Mouse (Mus musculus) kidney, postnatal 4 days (tissue): ENCODE measurements around the gene Ahsa1.
"Not testable (repeated sequence)": the region's sequence is repeated elsewhere in the genome, so short reads cannot be mapped to it uniquely, and the experiment has no call there.

Experiments
- DNase-seq, 2 experiments: peaks; one replicate each; pipeline ENCODE4 v3.0.0; 2021; ENCODE audit warnings: mixed read lengths in 2 of 2

The Ahsa1 gene

DNA sequence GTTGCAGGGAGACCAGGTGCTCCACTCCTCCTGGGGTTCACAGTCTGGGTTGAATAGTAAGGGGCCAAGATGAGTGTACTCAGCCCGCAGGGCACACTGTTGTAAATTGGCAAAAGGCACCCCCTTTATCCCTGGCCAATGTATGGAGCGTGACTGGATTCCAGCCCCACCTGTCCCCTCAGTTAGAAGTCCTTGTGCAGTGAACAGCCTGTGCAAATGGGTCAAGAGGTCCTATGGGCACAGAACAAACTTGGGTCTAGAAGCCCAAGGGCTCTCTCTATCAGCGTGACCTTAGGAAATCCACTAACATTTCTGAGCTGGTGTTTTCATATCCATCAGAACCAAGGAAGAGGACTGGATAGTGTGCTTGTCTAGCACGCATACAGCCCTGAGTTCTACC lies 16.5 kb downstream of the Ahsa1 start:
- DNase-seq: no peak

- DNase-seq: no peak
Observed at GRCm38 (mm10) chr12:87283706-87284105, 17.4 kb downstream of the Ahsa1 start.

- no peak for DNase-seq
Observed at GRCm38 (mm10) chr12:87284268-87284667, 18.0 kb downstream of the Ahsa1 start.

DNA sequence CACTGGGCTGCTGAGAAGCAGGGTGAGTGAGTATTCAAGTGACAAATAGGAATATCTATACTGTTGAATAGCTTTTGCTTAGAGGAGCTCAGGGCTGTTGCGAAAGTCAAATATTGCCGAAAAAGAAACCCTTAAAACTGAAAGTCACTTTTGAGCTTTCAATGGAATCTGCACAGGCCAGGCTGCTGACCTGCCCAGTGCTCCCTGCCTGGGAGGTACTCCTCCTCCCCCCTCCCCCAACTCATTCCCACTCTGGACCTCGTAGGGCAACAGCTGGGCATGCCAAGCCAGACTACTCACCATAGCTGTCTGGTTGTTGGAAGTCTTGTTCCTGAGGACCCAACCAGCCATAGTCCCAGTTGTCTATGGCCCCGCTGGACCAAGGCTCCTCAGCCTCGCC lies 18.4 kb downstream of the Ahsa1 start:
- no peak for DNase-seq

DNA sequence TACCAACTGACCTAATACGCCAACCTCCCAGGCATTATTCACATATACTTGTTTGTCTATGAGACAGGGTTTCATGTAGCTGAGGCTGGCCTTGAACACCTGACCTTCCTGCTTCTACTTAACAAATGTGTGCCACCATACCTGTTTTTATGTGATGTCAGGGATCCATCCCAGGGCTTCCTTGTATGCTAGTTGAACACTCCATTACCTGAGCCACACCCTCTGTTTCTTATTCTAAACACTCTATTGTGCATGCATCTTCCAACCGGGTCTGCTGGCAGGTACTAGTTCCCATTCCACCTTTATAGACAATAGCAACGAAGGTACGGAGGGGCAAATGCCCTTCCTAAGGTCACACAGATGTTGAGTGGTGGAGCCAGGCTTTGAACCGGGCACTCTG lies 22.8 kb downstream of the Ahsa1 start:
- no peak for DNase-seq

DNA sequence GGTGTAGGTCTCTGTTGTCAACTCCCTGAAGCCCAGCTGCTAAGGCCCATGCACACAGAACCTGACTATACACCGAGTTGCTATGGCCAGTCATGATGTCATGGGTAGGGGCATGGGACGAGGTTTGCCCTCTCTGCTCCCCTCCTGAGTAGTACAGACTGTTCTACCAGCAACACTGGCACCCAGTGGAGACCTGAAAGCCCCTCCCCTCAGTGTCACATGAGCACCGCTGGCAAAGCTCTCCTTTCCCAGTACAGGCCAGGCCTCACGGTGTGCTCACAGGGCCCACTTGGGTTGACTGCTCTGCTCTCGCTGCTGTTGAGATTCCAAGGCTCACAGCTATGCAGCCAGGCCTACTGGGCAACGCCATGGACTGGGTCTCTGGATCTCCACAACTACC lies 27.7 kb downstream of the Ahsa1 start:
- DNase-seq: no peak

DNA sequence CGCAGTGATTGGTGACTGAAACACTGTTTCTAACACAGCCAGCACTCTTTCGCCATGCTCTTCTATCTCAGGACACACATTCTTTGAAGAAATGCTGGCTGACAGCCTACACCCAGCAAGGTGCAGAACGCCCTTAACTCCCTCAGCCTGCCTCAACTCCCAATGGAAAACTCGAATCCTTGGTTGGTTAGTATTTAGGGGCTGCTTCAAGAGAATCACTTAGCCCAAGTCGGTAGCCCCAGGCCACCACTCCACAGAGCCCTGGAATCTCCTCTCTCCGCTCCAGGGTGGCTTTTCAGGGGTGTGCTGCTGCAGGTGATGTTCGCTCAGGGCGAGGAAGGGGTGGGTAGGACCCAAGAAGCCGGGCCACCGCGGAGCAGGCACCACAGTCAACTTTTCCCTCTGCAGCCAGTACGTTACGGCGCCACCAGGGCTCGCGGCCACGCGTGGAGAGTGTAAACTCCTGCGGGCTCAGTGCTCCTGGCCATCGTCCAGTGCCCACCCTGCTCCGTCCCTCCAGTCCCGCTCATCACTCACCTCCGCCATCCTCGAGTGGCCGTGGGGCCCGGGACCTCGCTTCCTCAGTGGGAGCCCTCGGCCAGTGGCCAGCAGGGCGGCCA lies 32.9 kb downstream of the Ahsa1 start:
- peak in 1 of 2 experiments; percentile 47 for DNase-seq

GRCm38 (mm10) chr12:87299657-87300440 lies 33.6 kb downstream of the Ahsa1 start, which contains the start of gene Ism2:
Gene Ism2, minus strand, starts transcription at chr12:87299705.
- DNase-seq: peak; percentile 39 to 67

DNA sequence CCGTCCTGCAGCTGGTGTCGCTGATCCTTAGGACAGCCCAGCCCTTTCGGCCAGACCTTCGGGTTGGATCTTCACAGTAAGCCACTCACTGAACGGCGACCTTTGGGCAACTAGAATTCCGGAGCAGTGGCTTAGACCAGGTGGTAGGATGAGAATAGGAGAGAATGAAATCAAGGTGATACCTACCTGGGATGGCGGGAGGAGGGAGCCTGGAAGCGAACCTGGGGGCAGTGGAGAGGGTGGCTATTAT lies 34.1 kb downstream of the Ahsa1 start:
- DNase-seq: no peak

- DNase-seq: no peak
Observed at GRCm38 (mm10) chr12:87301189-87301588, 34.9 kb downstream of the Ahsa1 start.

GRCm38 (mm10) chr12:87305767-87306583 lies 39.7 kb downstream of the Ahsa1 start:
- no peak for DNase-seq

- DNase-seq: not testable (repeated sequence)
Observed at GRCm38 (mm10) chr12:87306584-87306844, 40.2 kb downstream of the Ahsa1 start.

GRCm38 (mm10) chr12:87313098-87313497 lies 46.8 kb downstream of the Ahsa1 start:
- no peak for DNase-seq

GRCm38 (mm10) chr12:87317951-87318350 lies 51.7 kb downstream of the Ahsa1 start:
- no peak for DNase-seq

DNA sequence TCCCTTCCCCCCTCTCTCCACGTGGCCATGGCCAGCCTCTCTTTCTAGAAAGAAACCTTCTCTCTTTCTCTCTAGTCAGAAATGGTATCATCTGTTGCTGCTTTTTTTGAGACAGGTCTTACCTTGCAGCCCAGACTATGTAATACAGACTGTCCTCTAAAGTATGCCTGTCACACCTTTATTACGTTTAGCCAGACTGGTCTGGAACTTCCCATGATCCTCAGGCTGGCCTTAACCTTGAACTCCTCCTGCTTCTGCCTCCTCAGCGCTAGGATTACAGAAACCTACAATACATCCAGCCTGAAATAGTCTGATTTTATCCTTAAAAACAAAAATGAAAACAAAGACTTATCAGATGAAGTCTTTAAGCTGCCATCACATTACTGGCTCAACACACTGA lies 53.0 kb downstream of the Ahsa1 start:
- no peak for DNase-seq
